Mouse (Mus musculus) midbrain, embryonic 10.5 days (tissue): ENCODE results near the gene 4930404H24Rik. TPM values are rescaled to one million over a fixed set of nuclear protein-coding genes. Genes with fewer than 3 reads are reported as not detected.

Source experiments
- DNase-seq: peaks from one replicate; pipeline ENCODE4 v3.0.0-alpha.2; 2017; ENCODE audit warnings: low spot score
- H3K27ac ChIP-seq: fragments of 300-500 bp; sonication (generic); replicated peaks from 2 replicates; pipeline ENCODE4 v1.5.1; 2016; ENCODE audit warnings: mild to moderate bottlenecking
- H3K27me3 ChIP-seq: fragments of 300-500 bp; sonication (generic); 2 replicates; pipeline ENCODE4 v1.6.1; 2016; ENCODE audit warnings: low read depth, mild to moderate bottlenecking; ENCODE audit not compliant: poor library complexity, severe bottlenecking
- H3K36me3 ChIP-seq: fragments of 300-500 bp; sonication (generic); 2 replicates; pipeline ENCODE4 v1.6.1; 2016; ENCODE audit warnings: mild to moderate bottlenecking, moderate library complexity
- H3K4me1 ChIP-seq: fragments of 300-500 bp; sonication (generic); 2 replicates; pipeline ENCODE4 v1.6.1; 2016
- H3K4me3 ChIP-seq: fragments of 300-500 bp; sonication (generic); 2 replicates; pipeline ENCODE4 v1.5.1; 2016; ENCODE audit warnings: mild to moderate bottlenecking, moderate library complexity
- H3K9me3 ChIP-seq: fragments of 300-500 bp; sonication (generic); replicated peaks from 2 replicates; pipeline ENCODE4 v1.6.1; 2016; ENCODE audit warnings: mild to moderate bottlenecking
- WGBS: fragments of 180-500 bp; shearing (Covaris S2); methylation state at CpG from one replicate; pipeline ENCODE4 v1.1.7; 2016; 5-methylcytosine and 5-hydroxymethylcytosine counted together
- polyA plus RNA-seq: library from polyadenylated mRNA; unstranded; fragments of >200 nt; fragmentation: Nextera tagmentation; extraction: Ambion mirVana; gene quantifications from 2 replicates; pipeline ENCODE4 v1.2.1, GENCODE M21; 2016

4930404H24Rik gene
- polyA plus RNA-seq, 1 experiment from 2014 or later, result not detected

GRCm38 (mm10) chr2:153530948-153531347, 38.4 kb downstream of the 4930404H24Rik start:
- 58% methylated on average over 5 of the region's 5 CpGs for WGBS
- Histone ChIP-seq H3K4me1 (peaks cover 46% of the 10 kb centered on the region), H3K4me3 (peak overlapping the region; percentile 84; the same call in 1 of the 2 replicates), H3K36me3 (no peaks in the 10 kb centered on the region), H3K9me3 (no peaks in the 10 kb centered on the region), H3K27ac (no peak overlapping the region), H3K27me3 (peaks cover 47% of the 10 kb centered on the region)
- no peak for DNase-seq

DNA sequence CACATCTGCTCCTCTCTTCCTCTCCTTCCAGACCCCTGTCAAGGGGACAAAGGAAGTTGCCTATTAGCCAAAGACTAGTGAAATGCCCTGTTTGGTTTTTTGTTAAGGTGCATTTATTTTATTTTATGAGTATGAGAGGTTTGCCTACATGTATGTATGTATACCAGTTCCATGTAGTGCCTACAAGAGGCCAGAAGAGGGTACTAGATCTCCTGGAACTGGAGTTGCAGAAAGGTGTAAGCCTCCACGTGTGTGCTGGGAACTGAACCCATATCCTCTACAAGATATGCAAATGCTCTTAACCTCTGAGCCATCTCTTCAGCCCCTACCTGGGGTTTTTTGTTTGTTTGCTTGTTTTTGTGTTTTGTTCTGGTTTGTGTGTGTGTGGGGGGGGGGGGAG, 41.4 kb downstream of the 4930404H24Rik start:
- Histone ChIP-seq H3K4me1 (peaks cover 16% of the 10 kb centered on the region), H3K36me3 (no peaks in the 10 kb centered on the region), H3K9me3 (no peaks in the 10 kb centered on the region), H3K4me3 (no peak overlapping the region), H3K27ac (no peak overlapping the region), H3K27me3 (peaks cover 29% of the 10 kb centered on the region)
- 78% methylated on average over 1 of the region's 1 CpGs for WGBS
- no peak for DNase-seq

GRCm38 (mm10) chr2:153538898-153539297, 46.3 kb downstream of the 4930404H24Rik start:
- WGBS, result 90% methylated on average over 3 of the region's 3 CpGs
- H3K27me3 ChIP-seq, result no peaks in the 10 kb centered on the region
- no peaks in the 10 kb centered on the region for H3K36me3 ChIP-seq
- no peak for DNase-seq
- no peak overlapping the region for H3K4me3 ChIP-seq
- peaks cover 22% of the 10 kb centered on the region for H3K4me1 ChIP-seq
- H3K27ac ChIP-seq, result no peak overlapping the region
- no peaks in the 10 kb centered on the region for H3K9me3 ChIP-seq

GRCm38 (mm10) chr2:153542936-153543668, 50.5 kb downstream of the 4930404H24Rik start:
- no peak overlapping the region for H3K4me3 ChIP-seq
- DNase-seq, result no peak
- H3K9me3 ChIP-seq, result no peaks in the 10 kb centered on the region
- H3K4me1 ChIP-seq, result peaks cover 60% of the 10 kb centered on the region
- WGBS, result 88% methylated on average over 8 of the region's 8 CpGs
- H3K27me3 ChIP-seq, result no peaks in the 10 kb centered on the region
- H3K27ac ChIP-seq, result no peak overlapping the region
- no peaks in the 10 kb centered on the region for H3K36me3 ChIP-seq

Other genes with a start within 250 kb of the 4930404H24Rik start
- 7.0 TPM in 2 replicates for gene Kif3b, start 201.4 kb upstream of the 4930404H24Rik start, polyA plus RNA-seq
- 11.8 and 12.3 TPM in 2 replicates for gene Asxl1, start 147.0 kb upstream of the 4930404H24Rik start, polyA plus RNA-seq
- gene Nol4l, start 37.2 kb downstream of the 4930404H24Rik start, polyA plus RNA-seq, result 12.8 and 16.8 TPM in 2 replicates
- gene Commd7, start 140.0 kb downstream of the 4930404H24Rik start, polyA plus RNA-seq, result 69.7 and 70.5 TPM in 2 replicates
- gene Dnmt3b, start 156.7 kb downstream of the 4930404H24Rik start, polyA plus RNA-seq, result 18.8 and 20.6 TPM in 2 replicates
- gene Dnmt3c, start 203.9 kb downstream of the 4930404H24Rik start, polyA plus RNA-seq, result 0.06 TPM in 1 of 2 replicates, not detected in the other
- gene Mapre1, start 248.5 kb downstream of the 4930404H24Rik start, polyA plus RNA-seq, result 341 and 354 TPM in 2 replicates